Mouse (Mus musculus): ENCODE data around the gene Rbms3.

The Rbms3 gene

GRCm38 (mm10) chr9:117484396-117484795 lies 145.3 kb downstream of the Rbms3 start:
- DNase-seq (ENCODE audit: low read depth, low spot score): peak; percentile 63

GRCm38 (mm10) chr9:117476753-117477152 lies 153.0 kb downstream of the Rbms3 start:
- DNase-seq (ENCODE audit: low read depth, low spot score): no peak

GRCm38 (mm10) chr9:117452816-117453215 lies 176.9 kb downstream of the Rbms3 start:
- DNase-seq (ENCODE audit: low read depth, low spot score): no peak

GRCm38 (mm10) chr9:117442611-117443010 lies 187.1 kb downstream of the Rbms3 start:
- DNase-seq (ENCODE audit: low read depth, low spot score): no peak

- DNase-seq (ENCODE audit: low read depth, low spot score): no peak
Measured at GRCm38 (mm10) chr9:117435856-117436255, 193.9 kb downstream of the Rbms3 start.

- DNase-seq (ENCODE audit: low read depth, low spot score): no peak
Measured at GRCm38 (mm10) chr9:117430670-117431069, 199.0 kb downstream of the Rbms3 start.

- DNase-seq (ENCODE audit: low read depth, low spot score): no peak
Measured at GRCm38 (mm10) chr9:117429217-117430105, 200.3 kb downstream of the Rbms3 start.

GRCm38 (mm10) chr9:117423259-117423658 lies 206.5 kb downstream of the Rbms3 start:
- DNase-seq (ENCODE audit: low read depth, low spot score): no peak

- DNase-seq (ENCODE audit: low read depth, low spot score): no peak
Measured at GRCm38 (mm10) chr9:117419874-117420485, 209.7 kb downstream of the Rbms3 start.

GRCm38 (mm10) chr9:117413181-117413580 lies 216.5 kb downstream of the Rbms3 start:
- no peak for DNase-seq (ENCODE audit: low read depth, low spot score)

- no peak for DNase-seq (ENCODE audit: low read depth, low spot score)
Measured at GRCm38 (mm10) chr9:117412584-117412983, 217.1 kb downstream of the Rbms3 start.

- no peak for DNase-seq (ENCODE audit: low read depth, low spot score)
Measured at GRCm38 (mm10) chr9:117404621-117405020, 225.1 kb downstream of the Rbms3 start.

GRCm38 (mm10) chr9:117400262-117400671 lies 229.4 kb downstream of the Rbms3 start:
- DNase-seq (ENCODE audit: low read depth, low spot score): no peak

- no peak for DNase-seq (ENCODE audit: low read depth, low spot score)
Measured at GRCm38 (mm10) chr9:117397071-117397470, 232.6 kb downstream of the Rbms3 start.

- no peak for DNase-seq (ENCODE audit: low read depth, low spot score)
Measured at GRCm38 (mm10) chr9:117396586-117396985, 233.1 kb downstream of the Rbms3 start.

GRCm38 (mm10) chr9:117393626-117394525 lies 235.8 kb downstream of the Rbms3 start:
- DNase-seq (ENCODE audit: low read depth, low spot score): no peak

- no peak for DNase-seq (ENCODE audit: low read depth, low spot score)
Measured at GRCm38 (mm10) chr9:117388024-117388423, 241.7 kb downstream of the Rbms3 start.

- no peak for DNase-seq (ENCODE audit: low read depth, low spot score)
Measured at GRCm38 (mm10) chr9:117380876-117381275, 248.8 kb downstream of the Rbms3 start.

- peak; percentile 25 for DNase-seq (ENCODE audit: low read depth, low spot score)
Measured at GRCm38 (mm10) chr9:117380076-117380475, 249.6 kb downstream of the Rbms3 start.

GRCm38 (mm10) chr9:117379448-117379983 lies 250.2 kb downstream of the Rbms3 start:
- peak; percentile 23 for DNase-seq (ENCODE audit: low read depth, low spot score)

- no peak for DNase-seq (ENCODE audit: low read depth, low spot score)
Measured at GRCm38 (mm10) chr9:117378131-117378890, 251.4 kb downstream of the Rbms3 start.
